ENCODE assay signal across 19 mouse cellular contexts in the genomic region with DNA sequence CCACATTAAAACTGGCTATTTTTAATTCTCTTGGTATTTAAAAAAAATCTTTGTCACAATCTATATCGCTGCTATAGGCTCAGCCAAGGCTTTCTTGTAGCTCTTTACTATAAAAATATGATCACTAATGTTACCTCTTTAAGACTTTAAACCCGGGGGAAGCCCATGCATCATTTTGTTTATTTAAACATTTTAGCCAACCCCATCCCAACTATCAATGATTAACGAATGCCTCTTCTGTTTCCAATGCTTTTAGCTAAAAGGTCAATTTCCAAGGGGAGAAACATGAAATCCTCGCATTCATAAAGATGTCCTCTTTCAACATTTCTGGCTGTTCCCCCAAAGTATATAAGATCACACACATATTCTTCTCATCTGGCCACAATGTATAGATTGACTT.
"Had no signal": no experiment of that assay in that cellular context is flagged by ENCODE, and none has a peak within 500 bp of the region (broad histone marks: within the 10 kb centered on the region; RNA-seq: fewer than 3 reads in every experiment).

No protein-coding gene starts in this region.

- H3K36me3 ChIP-seq: midbrain, embryonic 10.5 days; midbrain, embryonic 12.5 days; neural tube, embryonic 13.5 days; neural tube, embryonic 15.5 days had no signal

- ATAC-seq: midbrain, embryonic 16.5 days had no signal

- H3K4me2 ChIP-seq: lung, embryonic 14.5 days; midbrain, embryonic 12.5 days; neural tube, embryonic 13.5 days; neural tube, embryonic 15.5 days had no signal

- H3K27me3 ChIP-seq: neural tube, embryonic 15.5 days had no signal

- H3K4me3 ChIP-seq: midbrain, embryonic 10.5 days; midbrain, embryonic 12.5 days; myocyte; neural tube, embryonic 13.5 days; neural tube, embryonic 15.5 days had no signal

- H3K9ac ChIP-seq: lung, embryonic 14.5 days; midbrain, embryonic 12.5 days; neural tube, embryonic 13.5 days; neural tube, embryonic 15.5 days had no signal

- DNase-seq: lung, adult 18-20 months; lung, embryonic 14.5 days; lung, postnatal 10 days; lung, postnatal 4 days; midbrain, embryonic 14.5 days; retina, postnatal 1 day; right cerebral cortex, adult 18-20 months; right cerebral cortex, postnatal 25 days; right cerebral cortex, postnatal 4 days; spleen, adult 18-20 months; thymus, adult 18-20 months; thymus, postnatal 14 days; thymus, postnatal 36 days had no signal

- H3K9me3 ChIP-seq: midbrain, embryonic 10.5 days; midbrain, embryonic 12.5 days; neural tube, embryonic 13.5 days; neural tube, embryonic 15.5 days had no signal

- H3K27ac ChIP-seq: midbrain, embryonic 10.5 days; midbrain, embryonic 12.5 days; neural tube, embryonic 13.5 days had no signal
